Mouse (Mus musculus): Measurements from ENCODE around the gene Zfp715. TPM values are rescaled to one million over a fixed set of nuclear protein-coding genes. Genes with fewer than 3 reads are reported as not detected.

The Zfp715 gene
- 14.1 TPM in 2 replicates for polyA plus RNA-seq (2015; fragmentation: Nextera tagmentation; extraction: Ambion mirVana)

GRCm38 (mm10) chr7:43313013-43313428 lies at the start of gene Zfp715:
Zfp715 (minus strand) TSS chr7:43313294.

GRCm38 (mm10) chr7:43351154-43351553 lies 38.1 kb upstream of the Zfp715 start, which contains the start of gene Siglecf:
Siglecf (plus strand) TSS chr7:43351341.

Other genes starting within 250 kb of the Zfp715 start
- not detected in 2 replicates for gene Zfp936, start 199.1 kb downstream of the Zfp715 start, polyA plus RNA-seq (2015; fragmentation: Nextera tagmentation; extraction: Ambion mirVana)
- gene Siglecf, start 38.0 kb upstream of the Zfp715 start, polyA plus RNA-seq (2015; fragmentation: Nextera tagmentation; extraction: Ambion mirVana) = 0.29 and 0.32 TPM in 2 replicates
- not detected in 2 replicates for gene Siglecg, start 94.9 kb upstream of the Zfp715 start, polyA plus RNA-seq (2015; fragmentation: Nextera tagmentation; extraction: Ambion mirVana)
- gene Lim2, start 114.4 kb upstream of the Zfp715 start, polyA plus RNA-seq (2015; fragmentation: Nextera tagmentation; extraction: Ambion mirVana) = not detected in 2 replicates
- gene Nkg7, start 123.8 kb upstream of the Zfp715 start, polyA plus RNA-seq (2015; fragmentation: Nextera tagmentation; extraction: Ambion mirVana) = not detected in 2 replicates
- not detected in 2 replicates for gene Cldnd2, start 127.5 kb upstream of the Zfp715 start, polyA plus RNA-seq (2015; fragmentation: Nextera tagmentation; extraction: Ambion mirVana)
- gene Etfb, start 130.8 kb upstream of the Zfp715 start, polyA plus RNA-seq (2015; fragmentation: Nextera tagmentation; extraction: Ambion mirVana) = 158 and 160 TPM in 2 replicates
- gene Gm45233, start 130.8 kb upstream of the Zfp715 start, polyA plus RNA-seq (2015; fragmentation: Nextera tagmentation; extraction: Ambion mirVana) = 0.35 TPM in 1 of 2 replicates, not detected in the other
- 22.5 and 30.7 TPM in 2 replicates for gene Vsig10l, start 149.9 kb upstream of the Zfp715 start, polyA plus RNA-seq (2015; fragmentation: Nextera tagmentation; extraction: Ambion mirVana)
- gene Iglon5, start 176.8 kb upstream of the Zfp715 start, polyA plus RNA-seq (2015; fragmentation: Nextera tagmentation; extraction: Ambion mirVana) = 12.7 and 16.4 TPM in 2 replicates
- gene 4931406B18Rik, start 192.6 kb upstream of the Zfp715 start, polyA plus RNA-seq (2015; fragmentation: Nextera tagmentation; extraction: Ambion mirVana) = not detected in 2 replicates
- gene Cd33, start 231.1 kb upstream of the Zfp715 start, polyA plus RNA-seq (2015; fragmentation: Nextera tagmentation; extraction: Ambion mirVana) = 1.9 and 2.0 TPM in 2 replicates
- gene Zfp658, start 249.0 kb upstream of the Zfp715 start, polyA plus RNA-seq (2015; fragmentation: Nextera tagmentation; extraction: Ambion mirVana) = 3.7 and 3.9 TPM in 2 replicates